Mouse (Mus musculus): ENCODE measurements around the gene Mgat5.

Gene Mgat5

GRCm38 (mm10) chr1:127511362-127511761 lies 306.5 kb downstream of the Mgat5 start:
- DNase-seq = no peak

- DNase-seq = no peak
These were observed 307.9 kb downstream of the Mgat5 start for GRCm38 (mm10) chr1:127512709-127513108.

- no peak for DNase-seq
These were observed 308.3 kb downstream of the Mgat5 start for GRCm38 (mm10) chr1:127513140-127513539.

GRCm38 (mm10) chr1:127513664-127514063 lies 308.8 kb downstream of the Mgat5 start:
- DNase-seq = no peak

- no peak for DNase-seq
These were observed 309.7 kb downstream of the Mgat5 start for GRCm38 (mm10) chr1:127514479-127514878.

DNA sequence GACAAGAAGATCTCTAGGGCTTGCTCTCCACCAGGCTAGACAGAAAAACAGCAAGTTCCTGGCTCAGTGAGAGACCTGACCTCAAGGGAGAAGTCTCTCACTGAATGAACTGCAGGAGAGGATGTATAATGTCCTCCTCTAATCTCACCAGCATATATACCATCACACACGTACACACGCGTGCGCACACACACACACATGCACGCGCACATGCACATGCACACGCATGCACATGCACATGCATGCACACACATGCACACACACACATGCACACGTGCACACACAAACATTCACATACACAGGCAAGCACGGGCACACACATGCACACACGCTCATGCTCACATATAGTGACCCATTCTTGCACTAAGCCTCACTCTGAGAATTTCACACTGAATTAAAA lies 310.1 kb downstream of the Mgat5 start:
- no peak for DNase-seq

DNA sequence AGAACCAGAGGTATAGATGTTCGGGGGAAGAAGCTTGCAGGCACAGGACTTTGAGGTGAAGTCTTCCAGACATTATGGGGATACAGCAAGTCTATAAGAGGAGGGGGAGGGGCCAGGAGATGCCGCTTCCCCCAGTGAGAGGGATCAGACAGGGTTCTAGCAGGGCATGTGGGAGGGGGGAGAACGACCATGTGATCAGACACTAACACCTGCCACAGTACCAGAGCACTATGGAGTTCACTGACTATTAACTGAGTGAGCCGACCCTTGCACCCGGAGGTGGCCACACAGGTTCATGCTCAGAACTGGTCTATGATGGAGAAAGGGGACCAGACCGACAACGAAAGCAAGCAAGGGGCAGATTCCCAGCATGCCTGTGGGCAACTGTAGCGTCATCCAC lies 318.5 kb downstream of the Mgat5 start:
- no peak for DNase-seq

- DNase-seq = no peak
These were observed 326.2 kb downstream of the Mgat5 start for GRCm38 (mm10) chr1:127530849-127531580.

GRCm38 (mm10) chr1:127531723-127532122 lies 326.9 kb downstream of the Mgat5 start:
- no peak for DNase-seq

DNA sequence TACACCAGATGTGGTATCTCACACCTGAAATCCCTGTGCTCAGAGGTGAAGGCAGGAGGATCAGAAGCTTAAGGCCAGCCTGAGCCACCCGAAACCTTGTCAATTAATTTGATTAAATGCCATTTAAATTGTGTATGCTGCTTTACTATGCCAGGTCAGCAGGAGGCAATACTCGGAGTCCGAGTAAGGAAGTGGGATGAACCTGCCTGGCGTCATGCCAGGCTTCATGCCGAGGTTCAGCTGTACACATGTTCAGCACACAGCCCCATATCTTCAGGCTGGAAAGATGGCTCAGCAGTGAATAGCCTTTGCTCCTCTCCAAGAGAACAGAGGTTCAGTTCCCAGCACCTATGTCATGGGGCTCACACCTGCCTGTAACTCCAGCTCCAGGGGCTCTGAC lies 331.6 kb downstream of the Mgat5 start:
- no peak for DNase-seq

DNA sequence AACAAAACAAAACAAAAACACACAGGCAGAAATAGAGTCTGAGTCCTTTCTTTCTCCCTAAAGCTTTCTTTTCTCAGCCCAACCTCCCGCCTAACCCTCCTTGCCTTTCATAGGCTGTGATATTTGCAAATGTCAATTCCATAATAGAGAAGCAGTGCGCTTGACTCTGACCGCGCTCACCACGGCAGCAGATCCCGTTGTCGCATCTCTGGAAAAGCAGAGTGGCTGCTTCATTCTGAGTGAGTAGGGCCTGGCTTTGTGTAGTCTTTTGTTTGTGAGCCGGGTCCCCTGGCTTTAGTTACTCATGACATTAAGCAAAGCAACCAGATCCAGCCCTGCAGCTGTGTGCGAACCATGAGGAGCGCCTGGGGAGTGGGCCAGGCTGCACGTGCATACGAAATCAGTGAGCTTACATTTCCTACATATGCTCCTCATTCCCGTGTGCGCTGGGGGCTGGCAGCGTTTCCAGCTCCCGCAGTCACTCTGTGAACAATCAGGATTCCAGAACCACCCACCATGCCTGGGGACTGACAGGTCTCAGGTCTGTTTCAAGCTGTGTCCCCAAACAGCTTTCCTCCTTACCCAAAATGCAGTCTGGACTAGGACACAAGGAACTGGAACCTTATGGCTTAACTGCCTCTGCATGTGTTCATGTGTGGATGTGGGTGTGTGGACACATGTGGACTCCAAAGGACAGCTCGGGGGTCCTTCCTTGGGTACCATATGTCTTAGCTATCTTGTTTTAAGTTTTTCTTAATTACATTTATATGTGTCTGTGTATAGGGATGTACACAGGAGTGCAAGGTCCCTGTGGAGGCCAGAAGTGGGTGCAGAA lies 332.6 kb downstream of the Mgat5 start:
- no peak for DNase-seq
